Mouse (Mus musculus) midbrain, embryonic 15.5 days (tissue): ENCODE results near the gene Gm13285. TPM values are rescaled to one million over a fixed set of nuclear protein-coding genes. Genes with fewer than 3 reads are reported as not detected.
"Not testable (repeated sequence)": the region's sequence is repeated elsewhere in the genome, so short reads cannot be mapped to it uniquely, and the experiment has no call there.

ENCODE experiments used
- ATAC-seq: fragments of 200-750 bp; cut with Nextera tagmentation; replicated peaks from 2 replicates; pipeline ENCODE4 v1.8.0; 2017; ENCODE audit warnings: moderate TSS enrichment
- H3K27ac ChIP-seq: fragments of 300-500 bp; sonication (generic); 2 replicates; pipeline ENCODE4 v1.5.1; 2015; ENCODE audit warnings: mild to moderate bottlenecking, inconsistent platforms
- H3K27me3 ChIP-seq: fragments of 300-500 bp; sonication (generic); replicated peaks from 2 replicates; pipeline ENCODE4 v1.6.1; 2015; ENCODE audit warnings: inconsistent platforms
- H3K36me3 ChIP-seq: fragments of 300-500 bp; sonication (generic); replicated peaks from 2 replicates; pipeline ENCODE4 v1.6.1; 2015; ENCODE audit warnings: inconsistent platforms
- H3K4me1 ChIP-seq: fragments of 300-500 bp; sonication (generic); 2 replicates; pipeline ENCODE4 v1.6.1; 2015; ENCODE audit warnings: inconsistent platforms
- H3K4me2 ChIP-seq: fragments of 300-500 bp; sonication (generic); 2 replicates; pipeline ENCODE4 v1.6.1; 2015; ENCODE audit warnings: inconsistent platforms, mild to moderate bottlenecking, moderate library complexity
- H3K4me3 ChIP-seq: fragments of 300-500 bp; sonication (generic); 2 replicates; pipeline ENCODE4 v1.5.1; 2015; ENCODE audit warnings: mild to moderate bottlenecking, inconsistent platforms
- H3K9ac ChIP-seq: fragments of 300-500 bp; sonication (generic); 2 replicates; pipeline ENCODE4 v1.6.1; 2015; ENCODE audit warnings: mild to moderate bottlenecking, inconsistent platforms
- H3K9me3 ChIP-seq: fragments of 300-500 bp; sonication (generic); 2 replicates; pipeline ENCODE4 v1.6.1; 2016; ENCODE audit warnings: inconsistent platforms
- WGBS: fragments of 180-500 bp; shearing (Covaris S2); methylation state at CpG from one replicate; pipeline ENCODE4 v1.1.7; 2015; ENCODE audit warnings: mixed read lengths; 5-methylcytosine and 5-hydroxymethylcytosine counted together
- polyA plus RNA-seq: library from polyadenylated mRNA; unstranded; fragments of >200 nt; fragmentation: Nextera tagmentation; extraction: Ambion mirVana; gene quantifications from 2 replicates; pipeline ENCODE4 v1.2.1, GENCODE M21; 2015

Gene Gm13285
- polyA plus RNA-seq, 1 experiment from 2014 or later = not detected

- H3K27me3 ChIP-seq, H3K36me3 ChIP-seq, H3K27ac ChIP-seq, ATAC-seq, H3K4me1 ChIP-seq, H3K9ac ChIP-seq, H3K9me3 ChIP-seq: not testable (repeated sequence)
- Histone ChIP-seq H3K4me2 (peak overlapping the region; percentile 43), H3K4me3 (peak overlapping the region; percentile 22; the same call in 1 of the 2 replicates)
- 0% methylated on average over 1 of the region's 34 CpGs for WGBS
These were observed 6.3 kb downstream of the Gm13285 start for GRCm38 (mm10) chr4:88805761-88806160.

GRCm38 (mm10) chr4:88815928-88816327 is 16.5 kb downstream of the Gm13285 start, which contains the start of gene Ifna7:
Gene Ifna7 (plus strand): TSS chr4:88816228.
- H3K27me3 ChIP-seq = no peaks in the 10 kb centered on the region
- 61% methylated on average over 3 of the region's 3 CpGs for WGBS
- no peak within 1 kb of the TSS for H3K4me2 ChIP-seq
- no peak for ATAC-seq
- no peak within 1 kb of the TSS for H3K9ac ChIP-seq
- no peak within 1 kb of the TSS for H3K27ac ChIP-seq
- no peaks in the 10 kb centered on the region for H3K4me1 ChIP-seq
- H3K9me3 ChIP-seq = no peaks in the 10 kb centered on the region
- H3K4me3 ChIP-seq = no peak within 1 kb of the TSS
- no peaks in the 10 kb centered on the region for H3K36me3 ChIP-seq

DNA sequence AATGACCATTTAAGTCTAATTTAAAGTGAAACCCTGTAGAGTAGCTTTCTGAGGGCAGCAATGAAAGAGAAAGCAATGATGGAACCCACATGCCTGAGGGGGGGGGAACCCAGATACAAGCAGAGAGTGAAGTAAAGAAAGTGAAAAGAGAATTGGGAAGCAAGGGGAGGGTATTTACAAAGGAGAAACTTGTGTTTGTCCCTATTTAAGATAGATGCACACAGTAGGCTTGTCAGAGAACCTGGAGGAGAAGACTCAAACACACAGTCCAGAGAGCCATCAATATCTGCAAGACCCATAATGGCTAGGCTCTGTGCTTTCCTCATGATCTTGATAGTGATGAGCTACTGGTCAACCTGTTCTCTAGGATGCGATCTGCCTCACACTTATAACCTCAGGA is 20.2 kb downstream of the Gm13285 start, which contains the start of gene Ifna11:
TSS of gene Ifna11 (plus strand) at position 301 of the 400 bp plus-strand sequence.
- WGBS = 70% methylated on average over 1 of the region's 1 CpGs

DNA sequence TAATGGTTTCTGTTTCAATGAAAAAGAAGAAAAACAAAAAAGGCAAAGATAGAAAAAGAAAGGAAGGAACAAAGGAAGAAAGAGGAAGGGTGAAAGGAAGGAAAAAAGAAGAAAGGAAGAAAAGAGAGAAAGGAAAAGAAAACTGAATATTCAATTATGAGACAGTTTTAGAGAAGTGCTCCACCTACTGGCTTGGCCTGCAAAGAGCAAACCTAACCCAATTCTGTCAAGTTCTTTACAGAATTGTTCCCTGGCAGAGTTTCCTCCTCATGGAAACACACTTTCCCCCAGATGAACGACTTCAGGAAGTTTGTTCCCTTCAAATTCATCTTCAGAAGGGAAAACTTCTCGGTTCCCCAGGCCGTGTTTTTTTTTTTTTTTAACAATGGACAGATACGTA is 23.5 kb downstream of the Gm13285 start:
- H3K27ac ChIP-seq = no peak overlapping the region
- no peaks in the 10 kb centered on the region for H3K27me3 ChIP-seq
- ATAC-seq = no peak
- H3K9ac ChIP-seq = no peak overlapping the region
- no peaks in the 10 kb centered on the region for H3K36me3 ChIP-seq
- WGBS = 33% methylated on average over 4 of the region's 4 CpGs
- H3K4me3 ChIP-seq = no peak overlapping the region
- H3K4me1 ChIP-seq = no peaks in the 10 kb centered on the region
- no peaks in the 10 kb centered on the region for H3K9me3 ChIP-seq
- no peak overlapping the region for H3K4me2 ChIP-seq

More for the DNA sequence above, 20.2 kb downstream of the Gm13285 start, which contains the start of gene Ifna11:
- H3K4me1 ChIP-seq = no peaks in the 10 kb centered on the region
- H3K27ac ChIP-seq = no peak within 1 kb of the TSS
- no peaks in the 10 kb centered on the region for H3K9me3 ChIP-seq
- no peaks in the 10 kb centered on the region for H3K36me3 ChIP-seq
- H3K4me2 ChIP-seq = no peak within 1 kb of the TSS
- no peaks in the 10 kb centered on the region for H3K27me3 ChIP-seq
- no peak for ATAC-seq
- no peak within 1 kb of the TSS for H3K4me3 ChIP-seq
- H3K9ac ChIP-seq = no peak within 1 kb of the TSS

DNA sequence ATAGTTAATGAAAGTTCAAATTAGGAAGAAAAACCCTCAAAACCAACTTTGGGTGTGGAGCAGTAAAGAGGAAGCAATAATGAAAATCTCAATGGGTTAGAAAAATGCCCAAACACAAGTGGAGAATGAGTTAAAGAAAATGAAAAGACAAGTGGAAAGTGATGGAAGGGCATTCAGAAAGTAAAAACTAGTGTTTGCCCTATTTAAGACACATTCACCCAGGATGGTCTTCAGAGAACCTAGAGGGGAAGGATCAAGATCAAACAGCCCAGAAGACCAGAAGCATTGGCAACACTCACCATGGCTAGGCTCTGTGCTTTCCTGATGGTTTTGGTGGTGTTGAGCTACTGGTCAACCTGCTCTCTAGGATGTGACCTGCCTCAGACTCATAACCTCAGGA is 27.7 kb downstream of the Gm13285 start, which contains the start of gene Ifna6:
TSS of gene Ifna6 (plus strand) at position 301 of the 400 bp plus-strand sequence.
- not testable (repeated sequence) for H3K27me3 ChIP-seq, H3K4me1 ChIP-seq, ATAC-seq

DNA sequence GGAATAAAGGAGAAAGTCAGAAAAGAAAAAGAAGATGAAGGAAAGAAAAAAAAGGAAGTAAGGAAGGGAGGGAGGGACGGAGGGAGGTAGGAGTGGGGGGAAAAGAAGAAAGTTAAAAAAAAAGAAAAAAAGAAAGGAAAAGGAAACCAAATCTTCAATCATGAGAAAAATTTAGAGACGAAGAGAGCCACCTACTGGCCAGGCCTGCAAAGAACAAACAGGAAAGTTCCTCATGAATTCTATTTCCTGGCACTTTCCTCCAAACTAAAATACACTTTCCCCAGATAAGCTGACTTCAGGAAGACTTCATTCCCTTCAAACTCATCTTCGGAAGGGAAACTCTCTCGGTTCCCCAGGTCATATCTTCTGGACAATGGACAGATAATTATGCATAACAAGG is 31.1 kb downstream of the Gm13285 start:
- no peaks in the 10 kb centered on the region for H3K27me3 ChIP-seq
- no peaks in the 10 kb centered on the region for H3K4me1 ChIP-seq
- no peaks in the 10 kb centered on the region for H3K36me3 ChIP-seq
- no peak overlapping the region for H3K27ac ChIP-seq
- no peak for ATAC-seq
- no peaks in the 10 kb centered on the region for H3K9me3 ChIP-seq
- WGBS = 24% methylated on average over 4 of the region's 4 CpGs
- no peak overlapping the region for H3K4me3 ChIP-seq
- H3K4me2 ChIP-seq = no peak overlapping the region
- no peak overlapping the region for H3K9ac ChIP-seq

More for the DNA sequence above, 27.7 kb downstream of the Gm13285 start, which contains the start of gene Ifna6:
- H3K36me3 ChIP-seq, H3K4me2 ChIP-seq, H3K4me3 ChIP-seq, H3K27ac ChIP-seq, H3K9ac ChIP-seq, H3K9me3 ChIP-seq: not testable (repeated sequence)

DNA sequence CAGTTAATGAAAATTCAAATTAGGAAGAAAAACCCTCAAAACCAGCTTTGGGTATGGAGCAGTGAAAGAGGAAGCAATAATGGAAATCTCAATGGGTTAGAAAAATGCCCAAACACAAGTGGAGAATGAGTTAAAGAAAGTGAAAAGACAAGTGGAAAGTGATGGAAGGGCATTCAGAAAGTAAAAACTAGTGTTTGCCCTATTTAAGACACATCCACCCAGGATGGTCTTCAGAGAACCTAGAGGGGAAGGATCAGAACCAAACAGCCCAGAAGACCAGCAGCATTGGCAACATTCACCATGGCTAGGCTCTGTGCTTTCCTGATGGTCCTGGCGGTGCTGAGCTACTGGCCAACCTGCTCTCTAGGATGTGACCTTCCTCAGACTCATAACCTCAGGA is 35.8 kb downstream of the Gm13285 start, which contains the start of gene Ifna5:
TSS of gene Ifna5 (plus strand) at position 301 of the 400 bp plus-strand sequence.
- not testable (repeated sequence) for H3K4me1 ChIP-seq, H3K27ac ChIP-seq, H3K9ac ChIP-seq, H3K27me3 ChIP-seq, H3K9me3 ChIP-seq, H3K4me2 ChIP-seq, ATAC-seq, H3K4me3 ChIP-seq, H3K36me3 ChIP-seq
- WGBS = 67% methylated on average over 1 of the region's 1 CpGs

GRCm38 (mm10) chr4:88838828-88839227 is 39.4 kb downstream of the Gm13285 start:
- Histone ChIP-seq H3K27ac (no peak overlapping the region), H3K4me3 (no peak overlapping the region), H3K4me2 (no peak overlapping the region), H3K27me3 (no peaks in the 10 kb centered on the region), H3K4me1 (no peaks in the 10 kb centered on the region), H3K9ac (no peak overlapping the region), H3K36me3 (no peaks in the 10 kb centered on the region), H3K9me3 (no peaks in the 10 kb centered on the region)
- 29% methylated on average over 3 of the region's 3 CpGs for WGBS
- ATAC-seq = no peak

GRCm38 (mm10) chr4:88840058-88840457 is 40.6 kb downstream of the Gm13285 start:
- no peak overlapping the region for H3K9ac ChIP-seq
- 83% methylated on average over 3 of the region's 3 CpGs for WGBS
- no peaks in the 10 kb centered on the region for H3K4me1 ChIP-seq
- H3K27ac ChIP-seq = no peak overlapping the region
- no peak for ATAC-seq
- no peak overlapping the region for H3K4me2 ChIP-seq
- H3K36me3 ChIP-seq = no peaks in the 10 kb centered on the region
- no peaks in the 10 kb centered on the region for H3K27me3 ChIP-seq
- no peaks in the 10 kb centered on the region for H3K9me3 ChIP-seq
- H3K4me3 ChIP-seq = no peak overlapping the region

DNA sequence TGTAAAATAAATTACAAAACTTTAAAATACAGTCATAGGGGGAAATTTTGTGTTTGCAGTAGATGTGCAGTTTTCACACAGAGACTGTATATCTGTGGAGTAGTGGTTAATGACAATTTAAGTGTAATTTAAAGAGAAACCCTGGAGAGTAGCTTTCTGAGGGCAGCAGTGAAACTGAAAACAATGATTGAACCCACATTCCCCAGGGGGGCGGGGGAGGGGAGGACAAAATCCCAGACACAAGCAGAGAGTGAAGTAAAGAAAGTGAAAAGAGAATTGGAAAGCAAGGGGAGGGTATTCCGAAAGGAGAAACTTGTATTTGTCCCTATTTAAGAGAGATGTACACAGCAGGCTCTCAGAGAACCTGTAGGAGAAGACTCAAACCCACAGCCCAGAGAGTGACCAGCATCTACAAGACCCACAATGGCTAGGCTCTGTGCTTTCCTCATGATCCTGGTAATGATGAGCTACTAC is 42.0 kb downstream of the Gm13285 start, which contains the start of gene Ifna4:
TSS of gene Ifna4 (plus strand) at position 424 of the 474 bp plus-strand sequence.
- H3K4me2 ChIP-seq = no peak within 1 kb of the TSS
- no peaks in the 10 kb centered on the region for H3K27me3 ChIP-seq
- 44% methylated on average over 2 of the region's 2 CpGs for WGBS
- H3K4me3 ChIP-seq = no peak within 1 kb of the TSS
- no peak within 1 kb of the TSS for H3K27ac ChIP-seq
- no peaks in the 10 kb centered on the region for H3K36me3 ChIP-seq
- no peaks in the 10 kb centered on the region for H3K9me3 ChIP-seq
- no peak within 1 kb of the TSS for H3K9ac ChIP-seq
- H3K4me1 ChIP-seq = no peaks in the 10 kb centered on the region
- ATAC-seq = no peak

DNA sequence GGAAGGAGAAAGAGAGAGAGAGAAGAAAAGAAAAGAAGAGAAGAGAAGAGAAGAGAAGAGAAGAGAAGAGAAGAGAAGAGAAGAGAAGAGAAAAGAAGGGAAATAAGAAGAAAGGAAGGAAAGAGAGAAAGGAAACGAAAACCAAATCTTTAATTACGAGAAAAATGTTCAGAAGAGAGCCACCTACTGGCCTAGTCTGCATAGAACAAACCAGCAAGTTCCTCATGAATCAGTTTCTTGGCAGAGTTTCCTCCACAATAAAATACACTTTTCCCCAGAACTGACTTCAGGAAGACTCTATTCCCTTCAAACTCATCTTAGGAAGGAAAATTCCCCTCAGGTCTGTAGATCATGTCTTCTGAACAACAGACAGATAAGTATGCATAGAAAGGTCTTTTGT is 45.9 kb downstream of the Gm13285 start:
- WGBS = 56% methylated on average over 2 of the region's 2 CpGs
- no peaks in the 10 kb centered on the region for H3K36me3 ChIP-seq
- H3K4me1 ChIP-seq = no peaks in the 10 kb centered on the region
- H3K27ac ChIP-seq = no peak overlapping the region
- ATAC-seq = no peak
- H3K9ac ChIP-seq = no peak overlapping the region
- H3K4me2 ChIP-seq = no peak overlapping the region
- H3K9me3 ChIP-seq = no peaks in the 10 kb centered on the region
- no peak overlapping the region for H3K4me3 ChIP-seq
- no peaks in the 10 kb centered on the region for H3K27me3 ChIP-seq

- ATAC-seq = no peak
- H3K4me1 ChIP-seq = no peaks in the 10 kb centered on the region
- WGBS = 73% methylated on average over 1 of the region's 1 CpGs
These were observed 50.2 kb downstream of the Gm13285 start, which contains the start of gene Ifna1 for GRCm38 (mm10) chr4:88849698-88850097. Gene Ifna1 (plus strand): TSS chr4:88850087.

More at GRCm38 (mm10) chr4:88849698-88850097, 50.2 kb downstream of the Gm13285 start, which contains the start of gene Ifna1:
- Histone ChIP-seq H3K27ac (no peak within 1 kb of the TSS), H3K36me3 (no peaks in the 10 kb centered on the region), H3K4me3 (no peak within 1 kb of the TSS), H3K27me3 (no peaks in the 10 kb centered on the region), H3K9ac (no peak within 1 kb of the TSS), H3K9me3 (no peaks in the 10 kb centered on the region), H3K4me2 (no peak within 1 kb of the TSS)
